Mouse (Mus musculus) gastrocnemius, adult 8-10 months (tissue): ENCODE measurements at regions not wholly inside any gene's neighbourhood (a gene's known extent, or its start where the extent isn't known, plus 50 kb on each side); places are given as distances from the start of the nearest gene placed in this dataset.

Source experiments
- DNase-seq, 2 experiments: peaks; one replicate each; pipeline ENCODE4 v3.0.0; 2022; ENCODE audit warnings: low spot score in 2 of 2

- no peak for DNase-seq
These were observed 230.3 kb downstream of the Parp8 start for GRCm38 (mm10) chr13:116795041-116795440.

- no peak for DNase-seq
These were observed 243.7 kb downstream of the Parp8 start for GRCm38 (mm10) chr13:116781616-116782015.

- no peak for DNase-seq
These were observed 259.8 kb downstream of the Parp8 start for GRCm38 (mm10) chr13:116765491-116765890.

DNA sequence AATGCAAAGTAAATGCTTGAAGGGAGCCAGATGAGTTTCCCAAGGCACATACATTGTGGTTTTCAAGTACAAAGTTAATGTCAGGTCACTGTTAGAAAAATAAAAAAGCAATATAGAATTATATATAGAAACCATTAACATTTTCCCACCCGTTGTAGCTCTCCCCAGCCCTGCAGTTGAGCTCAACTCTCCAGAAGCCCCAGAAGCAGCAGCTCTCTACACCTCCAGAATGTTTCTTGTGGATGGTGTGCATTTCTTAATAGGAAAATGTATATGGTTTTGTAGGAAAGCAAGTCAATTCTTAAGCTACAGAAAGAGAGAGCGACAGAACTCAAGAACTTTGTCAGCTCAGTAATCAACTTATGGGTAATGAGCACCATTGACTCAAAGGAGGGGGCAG lies 265.4 kb downstream of the Parp8 start:
- no peak for DNase-seq

GRCm38 (mm10) chr13:116740825-116741224 lies 284.5 kb downstream of the Parp8 start:
- DNase-seq = no peak

DNA sequence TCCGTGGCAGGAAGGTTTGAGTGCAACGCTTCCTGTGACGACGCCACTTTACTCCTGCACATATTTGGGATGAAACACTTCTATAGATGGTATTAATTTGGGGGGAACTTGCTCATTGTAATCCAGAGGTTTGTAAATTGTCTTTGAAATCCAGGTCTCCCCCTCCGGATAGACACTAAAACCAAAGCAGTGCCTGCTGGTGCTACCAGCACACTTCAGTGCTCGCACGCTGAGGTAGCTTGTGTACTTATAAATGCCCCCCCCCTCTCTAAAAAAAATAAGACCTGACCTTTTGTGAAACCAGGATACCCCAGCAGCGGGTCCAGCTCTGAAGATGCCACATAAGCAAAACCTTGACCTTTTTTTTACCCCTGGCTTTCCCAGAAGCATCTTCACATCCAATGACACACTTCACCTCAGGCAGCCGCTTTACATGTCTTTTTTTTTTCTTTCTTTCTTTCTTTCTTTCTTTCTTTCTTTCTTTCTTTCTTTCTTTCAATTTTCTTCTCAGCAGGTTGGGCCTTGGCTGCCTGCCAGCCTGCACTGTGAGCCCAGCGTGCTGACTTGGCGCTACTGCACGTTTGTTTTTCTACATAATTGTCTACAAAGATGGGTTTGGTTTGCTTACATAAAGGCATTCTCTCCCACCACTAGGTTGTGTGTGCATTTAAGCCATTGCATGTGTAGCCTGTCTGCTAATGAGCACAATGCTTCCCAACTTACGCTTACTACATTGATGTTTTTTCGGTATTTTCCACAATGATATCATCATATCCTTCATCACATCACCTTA lies 301.8 kb downstream of the Parp8 start:
- no peak for DNase-seq

DNA sequence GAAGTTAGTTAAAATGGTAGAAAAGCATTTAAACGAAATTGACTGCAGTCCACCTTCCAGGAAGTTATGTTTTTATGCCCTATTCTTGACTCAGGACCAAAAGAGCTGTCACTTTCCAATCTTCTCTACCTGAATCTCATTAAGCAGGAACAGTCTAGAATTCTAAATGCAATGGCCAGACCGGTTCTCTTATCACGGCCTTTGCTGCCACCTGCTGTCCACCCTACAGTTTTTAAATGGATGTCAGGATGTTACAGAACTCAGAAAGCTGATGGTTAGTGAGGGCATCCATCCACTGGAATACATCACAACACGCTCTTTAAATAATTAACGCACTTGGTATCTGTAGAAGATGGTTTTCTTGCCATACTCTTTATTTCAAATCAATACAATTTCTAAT lies 310.5 kb downstream of the Parp8 start:
- no peak for DNase-seq

GRCm38 (mm10) chr13:116711866-116712593 lies 313.3 kb downstream of the Parp8 start:
- DNase-seq = peak in 1 of 2 experiments; percentile 16

- no peak for DNase-seq
These were observed 314.0 kb downstream of the Parp8 start for GRCm38 (mm10) chr13:116711148-116711865.

- no peak for DNase-seq
These were observed 315.7 kb downstream of the Parp8 start for GRCm38 (mm10) chr13:116709671-116710070.

DNA sequence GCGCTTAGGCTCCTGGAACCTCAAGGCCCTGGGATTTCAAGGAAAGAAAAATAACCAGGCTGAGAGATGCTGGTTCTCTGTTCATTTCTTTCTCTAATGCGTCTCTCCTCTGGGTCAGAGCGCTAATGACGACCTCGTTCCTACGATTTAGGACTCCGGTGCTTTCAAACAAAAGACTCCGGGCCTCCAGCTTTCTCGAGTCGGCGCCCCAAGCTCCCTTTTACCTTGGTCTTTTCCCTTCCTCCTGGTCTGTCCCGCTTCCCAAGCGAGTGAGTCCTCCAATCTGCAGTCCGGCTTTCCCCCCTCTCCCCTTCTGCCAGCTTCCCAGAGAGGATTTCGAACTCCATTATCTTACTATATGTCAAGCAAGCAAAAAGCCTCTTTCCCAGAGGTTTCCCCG lies 316.5 kb downstream of the Parp8 start:
- no peak for DNase-seq

DNA sequence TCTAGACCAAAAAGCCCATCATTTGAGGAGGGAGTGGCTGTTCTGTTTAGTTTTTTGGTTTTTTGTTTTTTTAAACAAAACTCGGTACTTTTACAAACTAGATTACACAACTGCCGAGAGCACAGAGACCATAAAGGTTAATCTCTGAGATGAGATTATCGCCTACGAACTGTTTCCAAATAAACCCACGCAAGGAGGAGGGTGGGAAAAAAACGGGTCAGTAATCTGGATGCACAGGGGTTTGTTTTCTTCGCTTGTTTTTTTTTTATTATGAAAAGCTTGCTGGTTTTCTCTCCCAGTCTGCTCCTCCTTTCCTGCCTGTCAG lies 316.9 kb downstream of the Parp8 start:
- DNase-seq = no peak

GRCm38 (mm10) chr13:116707621-116708455 lies 317.5 kb downstream of the Parp8 start:
- DNase-seq = no peak

GRCm38 (mm10) chr13:116706401-116707330 lies 318.7 kb downstream of the Parp8 start:
- no peak for DNase-seq

DNA sequence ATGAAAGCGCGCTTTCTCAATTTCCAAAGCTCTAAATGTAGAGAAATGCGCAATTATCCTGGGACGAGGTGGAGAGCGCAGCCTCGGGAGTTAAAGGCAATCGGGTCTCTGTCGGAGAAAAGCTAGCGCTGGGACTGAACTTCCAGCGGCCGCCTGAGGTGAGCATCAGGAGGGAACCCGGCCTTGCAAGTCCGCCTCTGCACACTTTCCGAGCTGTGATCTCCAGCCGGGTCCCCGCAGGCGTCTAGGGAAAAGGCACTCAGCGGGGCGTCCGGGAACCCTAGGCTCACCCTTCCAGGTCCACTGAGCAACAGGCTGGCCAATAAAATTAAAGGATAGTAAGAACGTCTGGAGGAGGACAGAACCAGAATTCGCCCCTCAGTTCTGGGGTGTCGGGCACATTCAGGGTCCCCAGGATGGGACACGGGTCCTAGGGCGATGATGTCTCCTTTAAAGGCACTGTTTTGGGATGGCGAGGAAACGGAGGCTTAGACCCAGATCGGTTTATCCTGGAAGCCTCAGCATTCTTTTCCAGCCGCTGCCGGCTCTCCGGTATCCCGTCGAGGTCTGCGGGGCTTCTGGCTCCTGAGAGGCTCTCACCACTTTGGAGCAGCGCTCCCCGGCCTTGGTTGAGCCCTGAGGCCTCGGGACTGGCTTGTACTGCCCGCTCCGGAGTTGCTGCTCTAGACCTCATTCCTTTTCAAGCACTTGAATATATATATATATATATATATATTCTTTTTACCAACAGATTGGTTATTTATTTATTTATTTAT lies 319.5 kb downstream of the Parp8 start:
- no peak for DNase-seq

GRCm38 (mm10) chr13:116688714-116689113 lies 336.6 kb downstream of the Parp8 start:
- no peak for DNase-seq
